Mouse (Mus musculus) spleen, adult 2 months (tissue): ENCODE measurements around the gene Cdh9. TPM values are rescaled to one million over a fixed set of nuclear protein-coding genes. Genes with fewer than 3 reads are reported as not detected.

Source experiments
- DNase-seq, 2 experiments: peaks; one replicate each; pipeline versions ENCODE4 v3.0.0 to v3.0.0-alpha.2; 2012 to 2021; ENCODE audit warnings: low spot score in 2 of 2, low read depth in 1 of 2
- H3K27ac ChIP-seq: fragments of 200-500 bp; 2 replicates; pipeline ENCODE4 v1.5.1; 2012; ENCODE audit warnings: low read length, inconsistent platforms; ENCODE audit not compliant: insufficient read depth
- H3K27me3 ChIP-seq: fragments of 200-500 bp; 2 replicates; pipeline ENCODE4 v1.6.1; 2012; ENCODE audit warnings: mild to moderate bottlenecking, moderate library complexity, low read length, inconsistent platforms; ENCODE audit not compliant: control insufficient read depth, insufficient read depth
- H3K36me3 ChIP-seq: fragments of 200-500 bp; 2 replicates; pipeline ENCODE4 v1.6.1; 2012; ENCODE audit warnings: mild to moderate bottlenecking, low read length, inconsistent platforms; ENCODE audit not compliant: control insufficient read depth, insufficient read depth
- H3K4me1 ChIP-seq: fragments of 200-500 bp; 2 replicates; pipeline ENCODE4 v1.6.1; 2011; ENCODE audit warnings: inconsistent platforms; ENCODE audit not compliant: control insufficient read depth, insufficient read depth, insufficient read length
- H3K4me3 ChIP-seq: fragments of 200-500 bp; 2 replicates; pipeline ENCODE4 v1.5.1; 2011; ENCODE audit warnings: mild to moderate bottlenecking, inconsistent platforms; ENCODE audit not compliant: insufficient read depth, insufficient read length; ENCODE audit errors: extremely low read depth
- CTCF ChIP-seq: fragments of 200-500 bp; IDR thresholded peaks from 2 replicates; pipeline ENCODE4 v1.5.1; 2011; ENCODE audit warnings: mild to moderate bottlenecking, inconsistent platforms; ENCODE audit not compliant: insufficient read depth, insufficient read length, insufficient replicate concordance; ENCODE audit errors: extremely low read depth
- POLR2A ChIP-seq: fragments of 200-500 bp; IDR thresholded peaks from 2 replicates; pipeline ENCODE4 v1.6.1; 2011; ENCODE audit warnings: low read depth, low read length, inconsistent platforms
- WGBS: fragments of 180-500 bp; shearing (Covaris S2); methylation state at CpG from one replicate; pipeline ENCODE4 v1.1.7; 2018; 5-methylcytosine and 5-hydroxymethylcytosine counted together
- polyA plus RNA-seq: library from polyadenylated mRNA; depleted of rRNA; stranded (reverse); fragments of >200 nt; gene quantifications from 2 replicates; pipeline ENCODE4 v1.2.3, GENCODE M21; 2012

Cdh9 gene
- polyA plus RNA-seq, 1 experiment, result not detected

DNA sequence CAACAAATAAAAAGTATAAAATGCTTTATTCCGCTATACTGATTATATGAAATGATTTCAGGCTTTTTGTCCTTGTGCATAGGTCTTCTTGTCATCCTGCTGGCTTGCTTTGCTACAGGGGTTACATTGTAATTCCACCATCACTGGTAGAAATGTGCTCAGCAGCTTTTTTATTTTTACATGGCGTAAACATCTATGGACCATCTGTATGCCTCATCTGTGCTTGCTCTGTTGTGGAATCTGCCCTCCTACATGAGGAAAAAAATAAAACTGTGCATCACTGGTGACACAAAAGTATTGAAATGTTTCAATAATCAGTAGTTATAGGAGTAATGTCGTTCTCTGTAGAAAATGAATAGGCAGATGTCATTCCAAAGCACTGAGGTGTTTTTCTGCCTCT is 64.3 kb downstream of the Cdh9 start:
- Histone ChIP-seq H3K27ac (no peak overlapping the region), H3K4me3 (no peak overlapping the region), H3K4me1 (no peaks in the 10 kb centered on the region), H3K36me3 (no peaks in the 10 kb centered on the region), H3K27me3 (no peaks in the 10 kb centered on the region)
- TF ChIP-seq POLR2A, result no peak
- no peak for TF ChIP-seq CTCF
- no peak for DNase-seq
- WGBS, result 77% methylated on average over 3 of the region's 3 CpGs

DNA sequence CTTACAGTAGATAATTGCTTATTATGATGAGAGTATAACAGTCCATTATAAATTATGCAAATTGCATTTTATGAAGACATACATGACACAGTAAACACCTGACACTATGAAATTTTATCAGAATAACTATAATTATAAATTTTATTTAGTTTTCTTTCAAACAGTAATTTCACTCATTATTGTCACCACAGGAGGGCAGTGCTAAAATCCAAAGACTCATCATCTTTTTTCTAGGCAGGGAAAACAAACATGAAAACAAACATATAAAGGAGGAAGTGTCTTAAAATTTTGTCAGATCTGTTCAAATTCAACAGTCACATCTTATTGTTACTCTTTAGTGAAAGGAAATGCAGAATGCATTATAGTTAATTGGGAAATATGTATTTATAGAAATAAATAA is 72.7 kb downstream of the Cdh9 start:
- Histone ChIP-seq H3K27me3 (no peaks in the 10 kb centered on the region), H3K4me1 (no peaks in the 10 kb centered on the region), H3K27ac (no peak overlapping the region), H3K36me3 (no peaks in the 10 kb centered on the region), H3K4me3 (no peak overlapping the region)
- DNase-seq, result no peak
- TF ChIP-seq CTCF, result no peak
- no peak for TF ChIP-seq POLR2A

DNA sequence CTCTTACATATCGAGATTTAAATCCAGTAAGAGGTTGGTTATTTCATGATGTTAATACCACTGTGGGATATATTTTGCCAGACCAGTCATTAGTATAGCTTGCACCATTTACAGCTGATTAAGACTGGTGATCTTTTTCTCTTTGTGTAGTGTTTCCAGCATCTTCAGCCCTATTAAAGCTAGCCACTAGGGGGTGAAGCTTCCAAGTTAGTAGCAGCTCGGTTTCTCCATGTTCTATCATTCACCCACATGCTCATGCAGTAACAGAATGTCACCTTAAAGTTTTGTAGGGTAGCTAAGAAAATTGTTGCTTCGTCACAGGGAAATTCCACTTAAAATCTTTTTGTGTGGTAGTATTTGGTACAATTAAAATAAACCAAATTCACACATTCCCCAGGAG is 82.2 kb downstream of the Cdh9 start:
- no peak overlapping the region for H3K4me3 ChIP-seq
- H3K27me3 ChIP-seq, result no peaks in the 10 kb centered on the region
- TF ChIP-seq POLR2A (no peak), CTCF (no peak)
- no peak for DNase-seq
- no peaks in the 10 kb centered on the region for H3K4me1 ChIP-seq
- 62% methylated on average over 3 of the region's 3 CpGs for WGBS
- H3K36me3 ChIP-seq, result no peaks in the 10 kb centered on the region
- H3K27ac ChIP-seq, result no peak overlapping the region

DNA sequence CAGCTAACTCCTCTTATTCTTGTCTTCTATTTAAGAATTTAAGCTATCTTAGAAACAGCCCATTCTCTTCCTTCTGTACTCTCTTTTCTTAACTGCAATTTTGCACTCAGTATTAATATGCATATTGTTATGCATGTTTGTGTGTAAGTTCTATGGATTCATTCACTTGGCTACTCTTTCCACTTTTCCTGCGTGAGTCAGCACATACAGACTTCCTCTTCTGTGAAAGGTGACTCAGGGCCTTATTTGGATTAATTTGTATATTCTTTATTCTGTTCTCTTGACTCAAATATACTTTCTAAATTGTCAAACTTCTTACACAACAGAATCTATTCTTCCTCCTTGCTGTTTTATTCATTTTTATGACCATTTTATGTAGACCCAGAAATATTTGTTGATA is 85.5 kb downstream of the Cdh9 start:
- WGBS, result 65% methylated on average over 1 of the region's 1 CpGs
- no peak overlapping the region for H3K27ac ChIP-seq
- H3K27me3 ChIP-seq, result no peaks in the 10 kb centered on the region
- no peaks in the 10 kb centered on the region for H3K36me3 ChIP-seq
- H3K4me3 ChIP-seq, result no peak overlapping the region
- DNase-seq, result no peak
- H3K4me1 ChIP-seq, result no peaks in the 10 kb centered on the region
- TF ChIP-seq POLR2A, result no peak
- TF ChIP-seq CTCF, result no peak

DNA sequence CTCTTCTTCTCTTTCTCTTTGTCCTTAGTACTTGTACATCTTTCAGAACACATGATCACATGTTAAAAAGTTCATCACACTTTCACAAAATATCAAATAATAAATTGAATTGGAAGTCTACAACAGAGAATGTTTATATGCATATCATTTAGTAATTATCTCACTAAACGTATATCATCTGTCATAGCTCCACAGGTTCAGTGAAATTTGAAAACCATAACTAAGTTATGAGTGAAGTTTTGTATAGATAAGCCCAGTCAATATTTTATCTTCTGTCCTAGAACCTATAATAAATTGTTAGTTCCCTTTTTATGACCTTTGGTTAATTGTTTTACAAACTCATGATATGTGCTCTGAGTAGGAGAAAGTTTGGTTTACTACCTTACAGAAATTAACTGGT is 106.2 kb downstream of the Cdh9 start:
- TF ChIP-seq CTCF (no peak), POLR2A (no peak)
- Histone ChIP-seq H3K4me3 (no peak overlapping the region), H3K27ac (no peak overlapping the region), H3K36me3 (no peaks in the 10 kb centered on the region), H3K27me3 (no peaks in the 10 kb centered on the region), H3K4me1 (no peaks in the 10 kb centered on the region)
- 84% methylated on average over 1 of the region's 1 CpGs for WGBS
- DNase-seq, result no peak

DNA sequence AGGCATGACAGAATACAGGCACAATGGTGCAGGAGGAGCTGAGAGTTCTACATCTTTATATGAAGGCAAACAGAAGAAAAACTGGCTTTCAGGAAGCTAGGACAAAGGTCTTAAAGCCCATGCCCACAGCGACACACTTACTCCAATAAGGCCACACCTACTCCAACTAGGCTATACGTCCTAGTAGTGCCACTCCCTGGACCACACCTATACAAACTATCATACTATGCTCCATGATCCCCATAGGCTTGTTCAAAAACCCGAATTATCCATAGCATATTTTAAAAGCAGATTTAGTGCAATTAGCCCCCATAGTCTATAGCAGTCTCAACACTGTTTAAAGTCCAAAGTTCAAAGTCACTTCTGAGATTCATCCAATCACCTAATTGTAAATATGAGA is 154.0 kb downstream of the Cdh9 start:
- whole genome bisulfite sequencing, result 71% methylated on average over 3 of the region's 3 CpGs
- TF ChIP-seq POLR2A (no peak), CTCF (no peak)
- Histone ChIP-seq H3K27ac (no peak overlapping the region), H3K27me3 (no peaks in the 10 kb centered on the region), H3K4me3 (no peak overlapping the region), H3K36me3 (no peaks in the 10 kb centered on the region), H3K4me1 (no peaks in the 10 kb centered on the region)
- no peak for DNase-seq

DNA sequence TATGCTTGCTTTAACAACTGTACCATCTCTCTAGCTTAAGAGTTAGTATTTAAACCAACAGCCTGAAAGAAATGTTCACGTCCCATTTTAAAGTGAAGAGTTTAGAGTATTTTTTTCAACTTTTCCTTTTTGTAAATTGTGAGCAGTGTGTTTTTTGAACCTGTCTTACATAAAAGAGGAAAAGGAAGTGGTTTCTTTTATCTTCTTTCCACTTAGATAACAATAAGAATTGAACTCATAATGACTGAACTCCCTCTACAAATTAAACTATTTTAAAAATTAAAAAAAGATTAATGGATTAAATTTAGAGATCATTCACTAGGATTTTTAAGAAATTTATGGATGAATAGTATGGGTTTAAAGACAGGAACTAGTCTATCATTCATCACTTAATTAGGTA is 168.1 kb downstream of the Cdh9 start:
- TF ChIP-seq POLR2A (no peak), CTCF (no peak)
- no peaks in the 10 kb centered on the region for H3K27me3 ChIP-seq
- 47% methylated on average over 1 of the region's 1 CpGs for WGBS
- H3K36me3 ChIP-seq, result no peaks in the 10 kb centered on the region
- H3K27ac ChIP-seq, result no peak overlapping the region
- no peaks in the 10 kb centered on the region for H3K4me1 ChIP-seq
- no peak overlapping the region for H3K4me3 ChIP-seq
- DNase-seq, result no peak
